Mouse (Mus musculus): ENCODE data around the gene Cib4. TPM values are rescaled to one million over a fixed set of nuclear protein-coding genes. Genes with fewer than 3 reads are reported as not detected.

The Cib4 gene
- polyA plus RNA-seq, 1 experiment from 2014 or later = not detected

GRCm38 (mm10) chr5:30524213-30524612, 21.4 kb downstream of the Cib4 start:
- no peak overlapping the region for H3K4me3 ChIP-seq (ENCODE audit: low read depth, low read length)
- no peak for TF ChIP-seq CTCF (IDR thresholded peaks at IDR 0.05; ENCODE audit: low read depth)
- no peak for TF ChIP-seq EP300 (IDR thresholded peaks at IDR 0.05; ENCODE audit: low read depth)
- DNase-seq (no peak), ATAC-seq (no peak)
- H3K4me2 ChIP-seq (ENCODE audit: low read depth, low read length) = no peak overlapping the region
- no peaks in the 10 kb centered on the region for H3K9me3 ChIP-seq (ENCODE audit: low read length)
- peak overlapping the region; percentile 45; the same call in 1 of the 2 replicates for H3K27ac ChIP-seq (ENCODE audit: low read depth)
- WGBS (ENCODE audit: insufficient replicate concordance) = 37% methylated on average over 3 of the region's 3 CpGs
- H3K36me3 ChIP-seq (replicated peaks; ENCODE audit: insufficient read depth, low read length) = no peaks in the 10 kb centered on the region
- no peak overlapping the region for H3K9ac ChIP-seq (replicated peaks)
- no peaks in the 10 kb centered on the region for H3K27me3 ChIP-seq (ENCODE audit: insufficient read depth, low read length)
- H3K4me1 ChIP-seq (ENCODE audit: insufficient read depth) = peaks cover 10% of the 10 kb centered on the region

GRCm38 (mm10) chr5:30523131-30523530, 22.5 kb downstream of the Cib4 start:
- Histone ChIP-seq H3K27ac (ENCODE audit: low read depth) (no peak overlapping the region), H3K36me3 (replicated peaks; ENCODE audit: insufficient read depth, low read length) (no peaks in the 10 kb centered on the region), H3K4me2 (ENCODE audit: low read depth, low read length) (no peak overlapping the region), H3K4me1 (ENCODE audit: insufficient read depth) (peaks cover 10% of the 10 kb centered on the region), H3K9ac (replicated peaks) (no peak overlapping the region), H3K9me3 (ENCODE audit: low read length) (no peaks in the 10 kb centered on the region), H3K27me3 (ENCODE audit: insufficient read depth, low read length) (no peaks in the 10 kb centered on the region), H3K4me3 (ENCODE audit: low read depth, low read length) (no peak overlapping the region)
- TF ChIP-seq EP300 (IDR thresholded peaks at IDR 0.05; ENCODE audit: low read depth) = no peak
- TF ChIP-seq CTCF (IDR thresholded peaks at IDR 0.05; ENCODE audit: low read depth) = no peak
- WGBS (ENCODE audit: insufficient replicate concordance) = 31% methylated on average over 3 of the region's 3 CpGs
- no peak for DNase-seq
- ATAC-seq = no peak

GRCm38 (mm10) chr5:30522406-30522805, 23.2 kb downstream of the Cib4 start:
- no peak overlapping the region for H3K9ac ChIP-seq (replicated peaks)
- ATAC-seq = no peak
- no peak for TF ChIP-seq EP300 (IDR thresholded peaks at IDR 0.05; ENCODE audit: low read depth)
- no peak for TF ChIP-seq CTCF (IDR thresholded peaks at IDR 0.05; ENCODE audit: low read depth)
- 83% methylated on average over 8 of the region's 8 CpGs for WGBS (ENCODE audit: insufficient replicate concordance)
- H3K36me3 ChIP-seq (replicated peaks; ENCODE audit: insufficient read depth, low read length) = no peaks in the 10 kb centered on the region
- H3K9me3 ChIP-seq (ENCODE audit: low read length) = no peaks in the 10 kb centered on the region
- H3K27me3 ChIP-seq (ENCODE audit: insufficient read depth, low read length) = no peaks in the 10 kb centered on the region
- no peak overlapping the region for H3K4me2 ChIP-seq (ENCODE audit: low read depth, low read length)
- no peak overlapping the region for H3K27ac ChIP-seq (ENCODE audit: low read depth)
- H3K4me3 ChIP-seq (ENCODE audit: low read depth, low read length) = no peak overlapping the region
- peaks cover 10% of the 10 kb centered on the region for H3K4me1 ChIP-seq (ENCODE audit: insufficient read depth)
- DNase-seq = no peak

- no peaks in the 10 kb centered on the region for H3K27me3 ChIP-seq (ENCODE audit: insufficient read depth, low read length)
- no peaks in the 10 kb centered on the region for H3K36me3 ChIP-seq (replicated peaks; ENCODE audit: insufficient read depth, low read length)
- H3K27ac ChIP-seq (ENCODE audit: low read depth) = no peak overlapping the region
- DNase-seq = no peak
- TF ChIP-seq CTCF (IDR thresholded peaks at IDR 0.05; ENCODE audit: low read depth) (no peak), EP300 (IDR thresholded peaks at IDR 0.05; ENCODE audit: low read depth) (peak; percentile 44; the same call in 1 of the 2 replicates)
- ATAC-seq = peak; percentile 36; the same call in 1 of the 2 replicates
- no peak overlapping the region for H3K4me2 ChIP-seq (ENCODE audit: low read depth, low read length)
- no peak overlapping the region for H3K4me3 ChIP-seq (ENCODE audit: low read depth, low read length)
- H3K9me3 ChIP-seq (ENCODE audit: low read length) = no peaks in the 10 kb centered on the region
- WGBS (ENCODE audit: insufficient replicate concordance) = 63% methylated on average over 10 of the region's 10 CpGs
- peaks cover 10% of the 10 kb centered on the region for H3K4me1 ChIP-seq (ENCODE audit: insufficient read depth)
- no peak overlapping the region for H3K9ac ChIP-seq (replicated peaks)
These were observed 25.4 kb downstream of the Cib4 start for GRCm38 (mm10) chr5:30520214-30520732.

GRCm38 (mm10) chr5:30519494-30519893, 26.1 kb downstream of the Cib4 start:
- H3K4me2 ChIP-seq (ENCODE audit: low read depth, low read length) = no peak overlapping the region
- WGBS (ENCODE audit: insufficient replicate concordance) = 48% methylated on average over 7 of the region's 7 CpGs

GRCm38 (mm10) chr5:30518547-30518946, 27.1 kb downstream of the Cib4 start:
- ATAC-seq (peak; percentile 90), DNase-seq (no peak)
- no peak overlapping the region for H3K4me2 ChIP-seq (ENCODE audit: low read depth, low read length)
- H3K9ac ChIP-seq (replicated peaks) = no peak overlapping the region
- WGBS (ENCODE audit: insufficient replicate concordance) = 55% methylated on average over 6 of the region's 6 CpGs
- no peaks in the 10 kb centered on the region for H3K9me3 ChIP-seq (ENCODE audit: low read length)
- H3K4me3 ChIP-seq (ENCODE audit: low read depth, low read length) = no peak overlapping the region
- TF ChIP-seq CTCF (IDR thresholded peaks at IDR 0.05; ENCODE audit: low read depth) (no peak), EP300 (IDR thresholded peaks at IDR 0.05; ENCODE audit: low read depth) (peak; percentile 91)
- H3K36me3 ChIP-seq (replicated peaks; ENCODE audit: insufficient read depth, low read length) = no peaks in the 10 kb centered on the region
- no peaks in the 10 kb centered on the region for H3K27me3 ChIP-seq (ENCODE audit: insufficient read depth, low read length)
- H3K4me1 ChIP-seq (ENCODE audit: insufficient read depth) = peaks cover 9% of the 10 kb centered on the region
- H3K27ac ChIP-seq (ENCODE audit: low read depth) = peak overlapping the region; percentile 51

More at GRCm38 (mm10) chr5:30519494-30519893, 26.1 kb downstream of the Cib4 start:
- Histone ChIP-seq H3K36me3 (replicated peaks; ENCODE audit: insufficient read depth, low read length) (no peaks in the 10 kb centered on the region), H3K9me3 (ENCODE audit: low read length) (no peaks in the 10 kb centered on the region), H3K27me3 (ENCODE audit: insufficient read depth, low read length) (no peaks in the 10 kb centered on the region), H3K9ac (replicated peaks) (no peak overlapping the region), H3K4me1 (ENCODE audit: insufficient read depth) (peaks cover 10% of the 10 kb centered on the region), H3K27ac (ENCODE audit: low read depth) (no peak overlapping the region), H3K4me3 (ENCODE audit: low read depth, low read length) (no peak overlapping the region)
- no peak for ATAC-seq
- DNase-seq = no peak
- no peak for TF ChIP-seq CTCF (IDR thresholded peaks at IDR 0.05; ENCODE audit: low read depth)
